Mouse (Mus musculus) lung, postnatal 36 days (tissue): ENCODE data around the gene Mtf1.

Experiments used
- DNase-seq: peaks from one replicate; pipeline ENCODE4 v3.0.0; 2022; ENCODE audit warnings: mixed read lengths

The Mtf1 gene

GRCm38 (mm10) chr4:124856294-124856693 is 54.4 kb downstream of the Mtf1 start:
- no peak for DNase-seq

GRCm38 (mm10) chr4:124858370-124858769 is 56.5 kb downstream of the Mtf1 start:
- no peak for DNase-seq

DNA sequence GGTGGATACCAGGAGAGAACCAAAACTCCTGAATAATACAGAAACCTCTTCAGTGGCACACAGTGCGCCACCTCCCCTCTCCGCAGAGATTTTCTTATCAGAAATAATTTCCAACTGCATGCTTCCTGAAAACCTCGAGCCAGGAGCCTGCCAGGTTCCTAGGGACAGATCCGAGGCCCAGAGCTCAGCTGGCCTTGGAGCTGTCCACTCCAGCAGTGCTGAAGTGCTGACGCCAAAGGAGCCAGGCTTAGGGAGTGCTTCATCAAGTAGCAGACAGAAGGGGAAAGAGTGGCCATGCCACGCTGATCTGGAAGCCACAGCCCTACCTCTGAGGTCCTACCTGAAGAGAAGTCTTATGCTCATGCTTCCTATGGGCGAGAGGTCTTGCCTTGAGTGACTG is 58.5 kb downstream of the Mtf1 start:
- DNase-seq, result peak; percentile 65

GRCm38 (mm10) chr4:124861283-124862188 is 59.6 kb downstream of the Mtf1 start, which contains the start of gene Maneal:
Gene Maneal (minus strand): TSS chr4:124862171.
- DNase-seq, result no peak

DNA sequence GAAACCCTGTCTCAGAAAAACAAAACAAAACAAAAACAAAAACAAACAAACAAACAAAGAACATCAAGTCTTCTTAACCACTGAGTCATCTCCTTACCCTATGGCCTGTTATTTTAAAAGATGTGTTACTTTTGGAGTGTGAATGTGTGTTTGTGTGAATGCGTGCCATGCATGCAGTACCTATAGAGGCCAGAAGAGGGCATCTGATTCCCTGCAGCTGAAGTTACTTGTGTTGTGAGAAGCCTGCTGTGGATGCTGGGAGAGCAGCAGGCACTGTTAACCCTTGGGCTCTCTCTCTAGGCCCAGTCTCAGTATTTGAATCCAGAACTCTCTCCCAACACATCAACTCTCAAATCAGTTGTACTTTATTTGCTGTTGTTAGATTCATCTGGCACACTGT is 70.8 kb downstream of the Mtf1 start:
- no peak for DNase-seq

GRCm38 (mm10) chr4:124880599-124880998 is 78.7 kb downstream of the Mtf1 start, which contains the start of gene Epha10:
Gene Epha10 (plus strand): TSS chr4:124880899.
- no peak for DNase-seq

GRCm38 (mm10) chr4:124881341-124881908 is 79.5 kb downstream of the Mtf1 start:
- DNase-seq, result no peak

GRCm38 (mm10) chr4:124882151-124882729 is 80.3 kb downstream of the Mtf1 start:
- DNase-seq, result peak; percentile 9

DNA sequence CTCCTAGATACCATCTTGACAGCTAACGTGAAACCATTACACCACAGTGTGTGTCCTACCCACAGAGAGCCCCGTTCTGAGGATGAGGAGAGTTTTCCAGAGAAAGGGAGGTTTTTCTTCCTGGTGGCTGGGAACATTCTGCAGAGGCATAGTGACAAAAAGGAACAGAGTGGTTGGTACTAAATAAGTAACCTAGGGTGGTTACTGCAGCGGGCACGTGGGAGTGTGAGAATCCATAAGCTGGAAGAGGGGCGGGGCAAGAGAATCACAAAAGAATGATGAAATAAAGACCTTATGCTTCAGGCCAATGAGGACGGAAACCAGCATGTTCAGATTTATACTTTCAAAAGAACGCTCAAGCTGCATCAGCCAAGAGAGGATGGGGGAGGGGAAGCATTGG is 86.8 kb downstream of the Mtf1 start:
- no peak for DNase-seq

DNA sequence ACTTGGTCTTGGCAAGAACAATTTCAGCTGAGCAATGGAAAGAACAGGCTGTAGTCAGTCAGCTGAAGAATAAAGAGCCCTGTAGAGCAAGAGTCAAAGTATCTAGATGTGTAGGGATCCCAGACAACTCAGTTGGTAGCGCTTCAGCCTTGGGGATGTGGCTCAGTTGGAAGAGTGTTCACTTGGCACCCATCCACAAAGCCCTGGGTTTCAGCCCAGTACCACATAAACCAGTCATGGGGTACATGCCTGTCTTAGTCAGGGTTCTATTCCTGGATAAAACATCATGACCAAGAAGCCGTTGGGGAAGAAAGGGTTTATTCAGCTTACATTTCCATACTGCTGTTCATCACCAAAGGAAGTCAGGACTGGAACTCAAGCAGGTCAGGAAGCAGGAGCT is 88.0 kb downstream of the Mtf1 start:
- DNase-seq, result no peak

DNA sequence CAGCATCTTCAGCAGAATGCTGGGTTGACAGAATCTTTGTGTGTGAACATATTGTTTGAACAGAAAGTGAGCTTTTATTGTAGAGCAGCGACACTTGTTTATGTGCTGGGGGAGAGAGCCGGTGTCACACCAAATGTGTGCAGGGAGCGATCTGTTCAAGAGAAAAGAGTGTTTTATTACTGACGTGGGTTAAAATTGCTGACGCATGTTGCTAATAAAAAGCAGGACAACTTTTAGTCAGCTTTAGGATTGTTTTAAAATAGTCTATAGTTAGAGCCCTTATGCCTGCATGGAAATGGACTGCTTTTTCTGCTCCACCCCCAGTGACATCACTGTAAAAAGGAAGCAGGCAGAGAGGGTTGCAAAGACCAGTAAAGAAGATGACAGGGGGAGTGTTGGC is 88.9 kb downstream of the Mtf1 start:
- DNase-seq, result no peak

- no peak for DNase-seq
These were observed 91.9 kb downstream of the Mtf1 start for GRCm38 (mm10) chr4:124893769-124894168.

- DNase-seq, result no peak
These were observed 92.9 kb downstream of the Mtf1 start for GRCm38 (mm10) chr4:124894508-124895428.

DNA sequence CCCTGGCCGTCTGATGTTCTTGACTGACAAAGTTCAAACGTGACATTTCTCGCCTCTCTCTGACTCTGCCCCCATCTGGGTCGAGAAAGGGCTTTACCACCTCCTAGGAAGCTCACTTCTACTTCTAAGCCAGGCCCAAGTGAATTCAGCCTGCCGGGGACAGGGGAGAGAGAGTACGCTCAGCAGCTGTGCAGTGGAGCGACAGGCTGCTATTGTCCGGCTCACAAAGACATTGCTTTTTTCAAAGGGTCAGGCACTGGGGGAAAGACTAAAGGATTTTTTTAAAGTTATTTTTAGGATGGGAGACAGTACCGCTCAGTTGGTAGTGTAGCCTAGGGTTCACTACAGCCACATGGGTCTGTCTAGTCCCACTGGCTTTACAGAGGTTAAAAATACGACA is 96.5 kb downstream of the Mtf1 start:
- DNase-seq, result no peak
